Mouse (Mus musculus) MEL (cell line): ENCODE data around the gene Sacs. TPM values are rescaled to one million over a fixed set of nuclear protein-coding genes. Genes with fewer than 3 reads are reported as not detected.

Experiments
- DNase-seq: peaks from one replicate; pipeline ENCODE4 v3.0.0; 2011; ENCODE audit warnings: low read depth, low spot score
- H3K27ac ChIP-seq: 2 replicates; pipeline ENCODE4 v1.5.1; 2012; ENCODE audit warnings: low read depth, mild to moderate bottlenecking, control low read depth, low read length, moderate library complexity; ENCODE audit not compliant: control insufficient read depth
- H3K27me3 ChIP-seq, 2 experiments: fragments of 150-350 bp in 1 of 2; sonication (generic) in 1 of 2; 2 replicates each; pipeline ENCODE4 v1.6.1; 2012; ENCODE audit warnings: low read length in 2 of 2, mild to moderate bottlenecking in 2 of 2, improper control_type of control experiment in 1 of 2, moderate library complexity in 1 of 2; ENCODE audit not compliant: insufficient read depth in 2 of 2, control insufficient read depth in 1 of 2
- H3K36me3 ChIP-seq, 2 experiments: 2 replicates each; pipeline ENCODE4 v1.6.1; 2012 to 2014; ENCODE audit warnings: low read length in 2 of 2, improper control_type of control experiment in 1 of 2, inconsistent platforms in 1 of 2, mild to moderate bottlenecking in 1 of 2; ENCODE audit not compliant: insufficient read depth in 2 of 2, control insufficient read depth in 1 of 2
- H3K4me1 ChIP-seq, 2 experiments: fragments of 150-350 bp in 1 of 2; sonication (generic) in 1 of 2; 2 replicates each; pipeline ENCODE4 v1.6.1; 2012; ENCODE audit warnings: low read length in 2 of 2, improper control_type of control experiment in 1 of 2, mild to moderate bottlenecking in 1 of 2; ENCODE audit not compliant: insufficient read depth in 2 of 2, control insufficient read depth in 1 of 2
- H3K4me3 ChIP-seq, 2 experiments: fragments of 150-350 bp in 1 of 2; sonication (generic) in 1 of 2; 2 replicates each; pipeline ENCODE4 v1.5.1; 2012; ENCODE audit warnings: low read depth in 2 of 2, low read length in 2 of 2, mild to moderate bottlenecking in 2 of 2, moderate library complexity in 2 of 2, control low read depth in 1 of 2, improper control_type of control experiment in 1 of 2; ENCODE audit not compliant: control insufficient read depth in 1 of 2, insufficient read depth in 1 of 2
- H3K79me2 ChIP-seq: 2 replicates; pipeline ENCODE4 v1.6.1; 2012; ENCODE audit warnings: mild to moderate bottlenecking, low read length, moderate library complexity; ENCODE audit not compliant: control insufficient read depth, poor library complexity, insufficient read depth
- H3K9ac ChIP-seq: 2 replicates; pipeline ENCODE4 v1.6.1; 2012; ENCODE audit warnings: low read depth, mild to moderate bottlenecking, control low read depth, low read length, moderate library complexity; ENCODE audit not compliant: control insufficient read depth, poor library complexity, severe bottlenecking
- H3K9me3 ChIP-seq: fragments of 150-350 bp; sonication (generic); replicated peaks from 2 replicates; pipeline ENCODE4 v1.6.1; 2012; ENCODE audit warnings: mild to moderate bottlenecking, low read length, improper control_type of control experiment, moderate library complexity; ENCODE audit not compliant: insufficient read depth
- BHLHE40 ChIP-seq: IDR thresholded peaks from 2 replicates; pipeline ENCODE4 v1.6.1; 2012; ENCODE audit warnings: low read depth, mild to moderate bottlenecking, inconsistent platforms, low read length, improper control_type of control experiment, borderline replicate concordance
- CTCF ChIP-seq, 3 experiments: IDR thresholded peaks in 2 of 3; conservative IDR thresholded peaks in 1 of 3; 2 replicates each; pipeline ENCODE4 v1.5.1; 2011 to 2012; ENCODE audit warnings: low read length in 3 of 3, low read depth in 2 of 3, mild to moderate bottlenecking in 2 of 3, improper control_type of control experiment in 1 of 3, inconsistent platforms in 1 of 3, mixed read lengths in 1 of 3, moderate library complexity in 1 of 3; ENCODE audit not compliant: control insufficient read depth in 1 of 3, insufficient read depth in 1 of 3, poor library complexity in 1 of 3, severe bottlenecking in 1 of 3
- E2F4 ChIP-seq: IDR thresholded peaks from 2 replicates; pipeline ENCODE4 v1.6.1; 2011; ENCODE audit warnings: low read depth, low read length, improper control_type of control experiment, borderline replicate concordance
- ELF1 ChIP-seq: IDR thresholded peaks from 2 replicates; pipeline ENCODE4 v1.6.1; 2014; ENCODE audit warnings: low read depth, mild to moderate bottlenecking, inconsistent platforms, low read length, improper control_type of control experiment, moderate library complexity
- EP300 ChIP-seq, 2 experiments: IDR thresholded peaks; 2 replicates each; pipeline ENCODE4 v1.6.1; 2011; ENCODE audit warnings: improper control_type of control experiment in 2 of 2, low read length in 2 of 2, low read depth in 1 of 2, mild to moderate bottlenecking in 1 of 2
- HCFC1 ChIP-seq: IDR thresholded peaks from 2 replicates; pipeline ENCODE4 v1.6.1; 2012; ENCODE audit warnings: low read depth, mild to moderate bottlenecking, inconsistent platforms, low read length, improper control_type of control experiment, moderate library complexity
- JUND ChIP-seq: IDR thresholded peaks from 2 replicates; pipeline ENCODE4 v1.6.1; 2011; ENCODE audit warnings: low read depth, mild to moderate bottlenecking, improper control_type of control experiment, low read length
- KAT2A ChIP-seq: conservative IDR thresholded peaks from 2 replicates; pipeline ENCODE4 v1.6.1; 2012; ENCODE audit warnings: low read depth, low read length, improper control_type of control experiment, inconsistent platforms
- MEF2A ChIP-seq: IDR thresholded peaks from 2 replicates; pipeline ENCODE4 v1.6.1; 2014; ENCODE audit warnings: low read depth, mild to moderate bottlenecking, inconsistent platforms, low read length, improper control_type of control experiment; ENCODE audit not compliant: poor library complexity, insufficient replicate concordance, severe bottlenecking; ENCODE audit errors: extremely low read depth
- MYB ChIP-seq: IDR thresholded peaks from 2 replicates; pipeline ENCODE4 v1.6.1; 2011; ENCODE audit warnings: mild to moderate bottlenecking, low read depth, low read length, improper control_type of control experiment
- NRF1 ChIP-seq: IDR thresholded peaks from 2 replicates; pipeline ENCODE4 v1.6.1; 2014; ENCODE audit warnings: low read depth, mild to moderate bottlenecking, inconsistent platforms, low read length, improper control_type of control experiment, moderate library complexity; ENCODE audit not compliant: poor library complexity, insufficient read depth, severe bottlenecking
- POLR2AphosphoS2 ChIP-seq: IDR thresholded peaks from 2 replicates; pipeline ENCODE4 v1.6.1; 2011; ENCODE audit warnings: low read length, improper control_type of control experiment
- RAD21 ChIP-seq: IDR thresholded peaks from 2 replicates; pipeline ENCODE4 v1.6.1; 2011; ENCODE audit warnings: mild to moderate bottlenecking, low read depth, low read length, improper control_type of control experiment
- TAL1 ChIP-seq: IDR thresholded peaks from 2 replicates; pipeline ENCODE4 v1.6.1; 2012; ENCODE audit warnings: mild to moderate bottlenecking, inconsistent platforms, low read length, moderate library complexity, mixed read lengths
- TCF12 ChIP-seq: IDR thresholded peaks from 2 replicates; pipeline ENCODE4 v1.6.1; 2014; ENCODE audit warnings: low read depth, mild to moderate bottlenecking, inconsistent platforms, low read length, improper control_type of control experiment, moderate library complexity
- USF1 ChIP-seq: IDR thresholded peaks from 2 replicates; pipeline ENCODE4 v1.6.1; 2014; ENCODE audit warnings: low read depth, mild to moderate bottlenecking, inconsistent platforms, low read length, improper control_type of control experiment, moderate library complexity
- ZMIZ1 ChIP-seq: IDR thresholded peaks from 2 replicates; pipeline ENCODE4 v1.6.1; 2012; ENCODE audit warnings: low read depth, mild to moderate bottlenecking, inconsistent platforms, low read length, improper control_type of control experiment, moderate library complexity
- polyA plus RNA-seq, 2 experiments: library from polyadenylated mRNA; stranded (reverse) in 1 of 2; unstranded in 1 of 2; fragments of >175 nt in 1 of 2; fragments of >200 nt in 1 of 2; gene quantifications; 2 replicates each; pipeline versions ENCODE4 v1.2.1 to v1.2.4; 2012; ENCODE audit warnings: low replicate concordance in 2 of 2, low read depth in 1 of 2; ENCODE audit not compliant: insufficient read length in 2 of 2, insufficient read depth in 1 of 2, missing spikeins in 1 of 2
- total RNA-seq: library from RNA; depleted of rRNA; stranded (reverse); fragments of 300-350 nt; gene quantifications from 2 replicates; pipeline ENCODE4 v1.2.3, GENCODE M21; 2012

Sacs gene
- total and polyA plus RNA-seq, 3 experiments = 10.9 to 32.0 (median 12.1) TPM

DNA sequence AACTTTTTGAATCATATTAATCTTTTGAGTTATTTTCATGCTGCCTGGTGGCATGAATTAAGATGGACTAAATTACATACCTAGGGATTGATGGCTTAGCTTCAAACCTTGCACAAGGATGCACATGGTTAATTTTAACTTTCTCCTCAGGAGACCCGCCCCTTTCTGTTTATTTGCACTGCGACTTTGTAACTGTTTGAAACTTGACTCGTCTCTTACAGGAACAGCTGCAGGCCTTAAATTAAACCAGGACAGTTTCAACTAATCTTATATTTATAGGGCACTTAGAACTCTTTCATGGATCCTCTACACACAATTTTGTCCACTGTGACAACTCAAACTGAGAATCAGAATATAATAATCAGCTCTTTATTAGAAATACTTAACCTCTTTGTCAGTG, 120.8 kb downstream of the Sacs start:
- Histone ChIP-seq H3K27ac (no peak overlapping the region), H3K36me3 (no peaks in the 10 kb centered on the region; a peak in 1 of 4 replicates), H3K9ac (no peak overlapping the region), H3K4me1 (peaks cover 0 to 8% of the 10 kb centered on the region in 2 experiments; a peak in 2 of 4 replicates), H3K79me2 (no peaks in the 10 kb centered on the region), H3K27me3 (no peaks in the 10 kb centered on the region), H3K9me3 (no peaks in the 10 kb centered on the region), H3K4me3 (no peak overlapping the region)
- no peak for DNase-seq
- TF ChIP-seq RAD21 (no peak), EP300 (IDR thresholded peaks at IDR 0.05; ENCODE audit: low read depth in 1 of 2, low read length in 2 of 2) (no peak), MYB (no peak), ELF1 (no peak), TCF12 (no peak), E2F4 (no peak), BHLHE40 (no peak)

DNA sequence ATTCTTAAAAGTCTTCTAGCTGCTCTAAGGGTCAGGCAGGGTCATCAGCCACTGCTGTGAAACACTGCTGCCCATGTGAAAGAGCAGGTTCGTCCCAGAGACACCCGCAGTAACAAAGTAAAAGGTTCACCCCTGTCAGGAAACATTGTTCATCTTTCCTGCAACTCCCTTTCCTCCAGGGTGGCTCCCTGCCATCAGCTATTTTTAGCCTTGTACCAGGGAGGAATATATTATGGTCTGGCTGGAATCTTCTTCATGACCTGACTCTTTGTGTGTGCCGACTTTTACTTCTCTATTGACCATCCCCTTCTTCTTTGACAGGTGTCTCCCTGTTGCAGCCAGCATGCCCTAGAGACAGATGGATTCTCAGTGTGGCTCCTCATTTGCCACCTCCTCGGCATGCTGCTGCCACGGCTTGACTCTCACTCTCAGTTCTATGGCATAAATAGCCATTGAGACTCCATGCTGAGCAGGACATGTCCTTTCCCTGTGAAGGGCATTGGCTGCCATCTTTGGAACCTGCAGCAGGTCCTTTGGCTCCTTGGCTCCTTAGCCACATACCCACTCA, 129.7 kb downstream of the Sacs start:
- Histone ChIP-seq H3K79me2 (no peaks in the 10 kb centered on the region), H3K9me3 (no peaks in the 10 kb centered on the region), H3K27ac (no peak overlapping the region), H3K4me1 (no peaks in the 10 kb centered on the region), H3K4me3 (no peak overlapping the region), H3K36me3 (no peaks in the 10 kb centered on the region), H3K9ac (no peak overlapping the region), H3K27me3 (no peaks in the 10 kb centered on the region)
- no peak for DNase-seq
- TF ChIP-seq RAD21 (no peak), ELF1 (no peak), NRF1 (no peak), POLR2AphosphoS2 (no peak), CTCF (IDR thresholded peaks at IDR 0.05 in 2 of 3, conservative IDR thresholded peaks at IDR 0.05 in 1 of 3; ENCODE audit: control insufficient read depth in 1 of 3, insufficient read depth in 1 of 3, low read depth in 2 of 3, low read length in 3 of 3, poor library complexity in 1 of 3, severe bottlenecking in 1 of 3) (no peak), EP300 (IDR thresholded peaks at IDR 0.05; ENCODE audit: low read depth in 1 of 2, low read length in 2 of 2) (no peak), KAT2A (no peak), HCFC1 (no peak), JUND (no peak)

DNA sequence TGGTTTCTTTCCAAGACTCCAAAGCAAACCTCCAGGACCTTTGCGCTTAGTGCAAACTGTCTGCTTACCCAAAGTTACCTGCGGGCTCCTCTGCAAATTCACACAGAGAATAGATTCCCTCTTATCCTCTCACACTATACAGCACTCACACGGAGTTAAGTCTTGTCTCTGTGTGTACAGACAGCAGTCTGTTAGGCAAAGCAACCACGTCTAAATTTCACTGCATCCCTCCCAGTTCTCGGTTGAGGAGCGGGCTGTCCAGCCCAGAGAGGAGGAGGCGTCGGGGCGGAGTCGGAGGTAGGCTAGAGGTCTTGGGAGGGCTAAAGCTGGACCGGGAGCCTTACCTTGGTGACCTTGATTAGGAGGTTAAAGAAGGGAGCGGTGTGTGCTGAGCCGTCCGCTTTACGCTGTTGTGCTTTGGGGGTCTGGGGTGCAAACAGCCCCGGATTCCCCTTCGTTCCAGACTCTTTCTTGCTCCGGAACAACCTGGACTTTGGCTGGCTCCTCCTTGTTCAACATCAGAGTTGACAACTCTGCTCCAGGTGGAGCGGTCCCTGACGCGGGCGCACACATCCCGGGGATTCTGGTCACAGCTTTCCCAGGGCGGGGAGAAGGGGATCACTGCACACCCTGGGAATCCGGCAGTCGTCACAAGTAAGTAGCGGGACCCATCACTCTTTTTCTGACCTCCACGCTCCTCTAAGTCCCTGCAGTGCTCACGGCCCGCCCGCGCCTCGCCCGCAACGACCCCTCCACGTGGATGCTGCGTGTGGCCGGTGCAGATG, 136.3 kb downstream of the Sacs start:
- Histone ChIP-seq H3K27me3 (no peaks in the 10 kb centered on the region), H3K4me3 (no peak overlapping the region)
- TF ChIP-seq USF1 (no peak), POLR2AphosphoS2 (no peak), ZMIZ1 (no peak), TAL1 (no peak), MEF2A (no peak), E2F4 (no peak), MYB (no peak), CTCF (IDR thresholded peaks at IDR 0.05 in 2 of 3, conservative IDR thresholded peaks at IDR 0.05 in 1 of 3; ENCODE audit: control insufficient read depth in 1 of 3, insufficient read depth in 1 of 3, low read depth in 2 of 3, low read length in 3 of 3, poor library complexity in 1 of 3, severe bottlenecking in 1 of 3) (no peak), NRF1 (no peak), BHLHE40 (no peak)

More for the DNA sequence above, 136.3 kb downstream of the Sacs start:
- no peaks in the 10 kb centered on the region for H3K79me2 ChIP-seq
- H3K9me3 ChIP-seq = no peaks in the 10 kb centered on the region
- peaks cover 0 to 2% of the 10 kb centered on the region in 2 experiments; a peak in 2 of 4 replicates for H3K36me3 ChIP-seq
- H3K4me1 ChIP-seq = no peaks in the 10 kb centered on the region
- no peak for DNase-seq
- H3K9ac ChIP-seq = no peak overlapping the region
- no peak overlapping the region for H3K27ac ChIP-seq
